In genomic region chr15:81087529-81087928, GRCm38 (mm10) we compare ENCODE assay signal across 13 mouse cellular contexts.
A peak's percentile ranks its signal among the peaks of the same experiment; 100 is the strongest.
DNase-seq lines count a peak whose midpoint lies in the region; ATAC-seq and TF ChIP-seq lines count a peak whose summit lies in the region.
"Had no signal": no experiment of that assay in that cellular context is flagged by ENCODE, and none has a peak within 500 bp of the region (broad histone marks: within the 10 kb centered on the region; RNA-seq: fewer than 3 reads in every experiment).

No protein-coding gene starts in this region.

- H3K9me3 ChIP-seq in kidney, embryonic 16.5 days (ENCODE audit: low read length) = no peaks in the 10 kb centered on the region
- no peaks in the 10 kb centered on the region for H3K9me3 ChIP-seq in forebrain, postnatal 0 days (ENCODE audit: low read length)
- H3K9me3 ChIP-seq: embryonic facial prominence, embryonic 12.5 days; hindbrain, embryonic 10.5 days had no signal

- intact Hi-C loops in heart, adult 2 months (cut with DNase I) = no loop called here
- intact Hi-C loops in heart, postnatal 25 days (cut with DNase I) = no loop called here

- H3K4me1 ChIP-seq in heart, adult 2 months (ENCODE audit: control insufficient read depth, insufficient read depth, low read length) = peaks cover 13% of the 10 kb centered on the region
- peaks cover 38% of the 10 kb centered on the region for H3K4me1 ChIP-seq in kidney, embryonic 16.5 days (ENCODE audit: insufficient read depth, low read length)
- no peaks in the 10 kb centered on the region for H3K4me1 ChIP-seq in forebrain, postnatal 0 days (ENCODE audit: insufficient read depth)

- no peak for TF ChIP-seq POLR2A in heart, adult 2 months (IDR thresholded peaks at IDR 0.05; ENCODE audit: insufficient read depth, low read depth, low read length)

- no peaks in the 10 kb centered on the region; the same call in 1 of the 2 replicates for H3K79me2 ChIP-seq in heart, adult 2 months (replicated peaks; ENCODE audit: control insufficient read depth, insufficient read depth, low read length)

- no peak for DNase-seq in heart, adult 2 months
- no peak for DNase-seq in heart, postnatal 25 days (ENCODE audit: low spot score)
- DNase-seq in kidney, adult 9 months = no peak
- peak; percentile 34 for DNase-seq in NIH3T3 (ENCODE audit: low read depth)
- DNase-seq in forebrain, postnatal 0 days = no peak
- no peak for DNase-seq in Muller cell, postnatal 12 days (ENCODE audit: inconsistent ontology term)
- no peak for DNase-seq in layer of hippocampus, postnatal 10 days (ENCODE audit: low spot score in 2 of 2)
- DNase-seq: B cell, adult 2 months; cerebellum, adult 9-11 months; right cerebral cortex, postnatal 25 days had no signal

- H3K4me3 ChIP-seq in heart, adult 2 months = no peak overlapping the region
- no peak overlapping the region for H3K4me3 ChIP-seq in kidney, embryonic 16.5 days (ENCODE audit: low read length)
- no peak overlapping the region for H3K4me3 ChIP-seq in forebrain, postnatal 0 days (ENCODE audit: low read depth, low read length)
- H3K4me3 ChIP-seq: embryonic facial prominence, embryonic 12.5 days; hindbrain, embryonic 10.5 days had no signal

- no peaks in the 10 kb centered on the region for H3K36me3 ChIP-seq in heart, adult 2 months (ENCODE audit: control insufficient read depth, insufficient read depth, low read length)
- no peaks in the 10 kb centered on the region for H3K36me3 ChIP-seq in kidney, embryonic 16.5 days (ENCODE audit: insufficient read depth, low read length)
- H3K36me3 ChIP-seq in forebrain, postnatal 0 days (ENCODE audit: insufficient read depth) = no peaks in the 10 kb centered on the region
- H3K36me3 ChIP-seq: embryonic facial prominence, embryonic 12.5 days; hindbrain, embryonic 10.5 days had no signal

- TF ChIP-seq CTCF in heart, adult 2 months (IDR thresholded peaks at IDR 0.05) = no peak
- TF ChIP-seq CTCF in forebrain, postnatal 0 days (IDR thresholded peaks at IDR 0.05; ENCODE audit: low read depth) = no peak

- 66% methylated on average over 7 of the region's 7 CpGs for whole genome bisulfite sequencing in heart, adult 2 months
- 61% methylated on average over 7 of the region's 7 CpGs for whole genome bisulfite sequencing in kidney, embryonic 16.5 days
- 15% methylated on average over 7 of the region's 7 CpGs for WGBS in forebrain, postnatal 0 days

- peak overlapping the region; percentile 70 for H3K27ac ChIP-seq in heart, adult 2 months
- H3K27ac ChIP-seq in kidney, embryonic 16.5 days (ENCODE audit: low read length) = peak overlapping the region; percentile 6; the same call in 1 of the 2 replicates
- no peak overlapping the region for H3K27ac ChIP-seq in forebrain, postnatal 0 days (ENCODE audit: low read depth, low read length)
- H3K27ac ChIP-seq: embryonic facial prominence, embryonic 12.5 days; hindbrain, embryonic 10.5 days had no signal

- H3K27me3 ChIP-seq in heart, adult 2 months (ENCODE audit: control insufficient read depth, insufficient read depth, low read length) = no peaks in the 10 kb centered on the region
- no peaks in the 10 kb centered on the region for H3K27me3 ChIP-seq in kidney, embryonic 16.5 days (ENCODE audit: insufficient read depth, low read length)
- no peaks in the 10 kb centered on the region for H3K27me3 ChIP-seq in forebrain, postnatal 0 days (ENCODE audit: insufficient read depth, low read length)
- H3K27me3 ChIP-seq: embryonic facial prominence, embryonic 12.5 days had no signal

- no peak overlapping the region for H3K9ac ChIP-seq in heart, adult 2 months (ENCODE audit: low read depth, low read length)
- no peak overlapping the region for H3K9ac ChIP-seq in kidney, embryonic 16.5 days (replicated peaks; ENCODE audit: low read length)
- no peak overlapping the region for H3K9ac ChIP-seq in forebrain, postnatal 0 days
- H3K9ac ChIP-seq: embryonic facial prominence, embryonic 12.5 days had no signal

- no peak overlapping the region for H3K4me2 ChIP-seq in kidney, embryonic 16.5 days (replicated peaks; ENCODE audit: low read depth, low read length)
- no peak overlapping the region for H3K4me2 ChIP-seq in forebrain, postnatal 0 days (ENCODE audit: low read depth)
- H3K4me2 ChIP-seq: embryonic facial prominence, embryonic 12.5 days had no signal

- TF ChIP-seq EP300 in heart, adult 2 months (IDR thresholded peaks at IDR 0.05; ENCODE audit: insufficient read depth, low read depth, low read length) = no peak

- ATAC-seq in kidney, embryonic 16.5 days (ENCODE audit: low FRiP score, low TSS enrichment) = no peak
- ATAC-seq in forebrain, postnatal 0 days = peak; percentile 58; the same call in 1 of the 2 replicates
